22 mouse cellular contexts compared by ENCODE assay signal in genomic region chr6:53409183-53409582, GRCm38 (mm10).
A peak's percentile ranks its signal among the peaks of the same experiment; 100 is the strongest.
DNase-seq lines count a peak whose midpoint lies in the region; ATAC-seq lines count a peak whose summit lies in the region.
"Had no signal": no experiment of that assay in that cellular context is flagged by ENCODE, and none has a peak within 500 bp of the region (broad histone marks: within the 10 kb centered on the region; RNA-seq: fewer than 3 reads in every experiment).

No protein-coding gene starts in this region.

- H3K9ac ChIP-seq in midbrain, embryonic 16.5 days (ENCODE audit: low read depth, low read length): no peak overlapping the region
- no peak overlapping the region for H3K9ac ChIP-seq in forebrain, embryonic 14.5 days (ENCODE audit: low read length)

- ATAC-seq in activated CD4-positive, CD25-positive, alpha-beta regulatory T cell, adult 4 months: peak; percentile 65
- ATAC-seq in inflammation-experienced regulatory T-cells, adult 6 months: peak; percentile 56
- ATAC-seq in midbrain, embryonic 16.5 days: no peak
- ATAC-seq in forebrain, embryonic 14.5 days: no peak
- ATAC-seq: CD4-positive, CD25-positive, alpha-beta regulatory T cell, adult 4 months; Patski had no signal

- peak; percentile 21 for DNase-seq in T-cell, adult 2 months (ENCODE audit: low spot score)
- no peak for DNase-seq in heart, postnatal 14 days
- DNase-seq in forebrain, embryonic 14.5 days (ENCODE audit: low spot score): no peak
- DNase-seq: adrenal gland, adult 2 months; adrenal gland, adult 8-10 months; adrenal gland, postnatal 10 days; adrenal gland, postnatal 14 days; adrenal gland, postnatal 25 days; adrenal gland, postnatal 36 days; B cell, adult 2 months; cerebellum, adult 11 months; cerebellum, adult 11-12 months; cerebellum, adult 18-20 months; cerebellum, adult 2 months; cerebellum, adult 8-10 months had no signal

- WGBS in midbrain, embryonic 16.5 days: 92% methylated on average over 6 of the region's 6 CpGs
- WGBS in forebrain, embryonic 14.5 days: 94% methylated on average over 6 of the region's 6 CpGs

- intact Hi-C loops in heart, postnatal 14 days (cut with DNase I): no loop called here

- no peak overlapping the region for H3K4me2 ChIP-seq in midbrain, embryonic 16.5 days (ENCODE audit: low read length)
- no peak overlapping the region for H3K4me2 ChIP-seq in forebrain, embryonic 14.5 days (ENCODE audit: low read length)

- H3K36me3 ChIP-seq in midbrain, embryonic 16.5 days (ENCODE audit: control insufficient read depth, insufficient read depth, low read length): no peaks in the 10 kb centered on the region
- no peaks in the 10 kb centered on the region for H3K36me3 ChIP-seq in forebrain, embryonic 14.5 days (ENCODE audit: control insufficient read depth, insufficient read depth, low read length)
- H3K36me3 ChIP-seq: G1E had no signal

- no peaks in the 10 kb centered on the region for H3K9me3 ChIP-seq in midbrain, embryonic 16.5 days (replicated peaks; ENCODE audit: control insufficient read depth, low read length, poor library complexity, severe bottlenecking)
- H3K9me3 ChIP-seq in forebrain, embryonic 14.5 days (replicated peaks; ENCODE audit: control insufficient read depth, low read length): no peaks in the 10 kb centered on the region

- no peaks in the 10 kb centered on the region for H3K4me1 ChIP-seq in midbrain, embryonic 16.5 days (ENCODE audit: control insufficient read depth, insufficient read depth, low read length)
- no peaks in the 10 kb centered on the region for H3K4me1 ChIP-seq in forebrain, embryonic 14.5 days (ENCODE audit: control insufficient read depth, insufficient read depth, low read length)

- H3K4me3 ChIP-seq in midbrain, embryonic 16.5 days (ENCODE audit: low read depth, low read length): no peak overlapping the region
- H3K4me3 ChIP-seq in forebrain, embryonic 14.5 days (ENCODE audit: low read depth, low read length): no peak overlapping the region

- H3K27ac ChIP-seq in midbrain, embryonic 16.5 days (ENCODE audit: low read length): no peak overlapping the region
- H3K27ac ChIP-seq in forebrain, embryonic 14.5 days (ENCODE audit: low read depth, low read length): no peak overlapping the region

- H3K27me3 ChIP-seq in midbrain, embryonic 16.5 days (ENCODE audit: control insufficient read depth, insufficient read depth, low read depth, low read length): no peaks in the 10 kb centered on the region
- no peaks in the 10 kb centered on the region for H3K27me3 ChIP-seq in forebrain, embryonic 14.5 days (replicated peaks; ENCODE audit: control insufficient read depth, insufficient read depth, low read length)
- H3K27me3 ChIP-seq: CH12.LX, Patski had no signal

Comparison
In these comparisons a context has a peak if more than half of its experiments do, and no peak if none do; other contexts are left out.
1. ATAC-seq: peak in activated CD4-positive, CD25-positive, alpha-beta regulatory T cell, adult 4 months (single experiment) and inflammation-experienced regulatory T-cells, adult 6 months (single experiment); none in midbrain, embryonic 16.5 days (single experiment) and forebrain, embryonic 14.5 days (single experiment).